In genomic region chr19:47578581-47579224, GRCm38 (mm10) we compare ENCODE assay signal across 8 mouse cellular contexts. TPM values are rescaled to one million over a fixed set of nuclear protein-coding genes. Genes with fewer than 3 reads are reported as not detected.
DNase-seq lines count a peak whose midpoint lies in the region; ATAC-seq and TF ChIP-seq lines count a peak whose summit lies in the region.

No protein-coding gene starts in this region.

- no peaks in the 10 kb centered on the region for H3K9me3 ChIP-seq in ES-E14 (ENCODE audit: control insufficient read depth, insufficient read depth, low read depth, low read length)
- no peaks in the 10 kb centered on the region for H3K9me3 ChIP-seq in forebrain, postnatal 0 days (ENCODE audit: low read length)
- H3K9me3 ChIP-seq in midbrain, embryonic 10.5 days (replicated peaks), result no peaks in the 10 kb centered on the region

- H3K4me3 ChIP-seq in ES-E14 (ENCODE audit: insufficient read depth in 1 of 2, low read depth in 1 of 2, low read length in 2 of 2, poor library complexity in 1 of 2, severe bottlenecking in 1 of 2), result peak overlapping the region; percentile 73 to 86
- peak overlapping the region; percentile 89 for H3K4me3 ChIP-seq in forebrain, postnatal 0 days (ENCODE audit: low read depth, low read length)
- peak overlapping the region; percentile 78 for H3K4me3 ChIP-seq in midbrain, embryonic 10.5 days

- no peak overlapping the region; the same call in 1 of the 2 replicates for H3K27ac ChIP-seq in ES-E14 (ENCODE audit: insufficient read depth, low read depth, low read length, poor library complexity, severe bottlenecking)
- peak overlapping the region; percentile 85 for H3K27ac ChIP-seq in forebrain, postnatal 0 days (ENCODE audit: low read depth, low read length)
- H3K27ac ChIP-seq in midbrain, embryonic 10.5 days (replicated peaks), result peak overlapping the region; percentile 96

- H3K4me1 ChIP-seq in ES-E14 (ENCODE audit: control insufficient read depth in 2 of 2, insufficient read depth in 2 of 2, low read length in 2 of 2, poor library complexity in 1 of 2), result peaks cover 2% of the 10 kb centered on the region in 2 experiments; a peak in 2 of 4 replicates
- peaks cover 23% of the 10 kb centered on the region for H3K4me1 ChIP-seq in forebrain, postnatal 0 days (ENCODE audit: insufficient read depth)
- peaks cover 28% of the 10 kb centered on the region for H3K4me1 ChIP-seq in midbrain, embryonic 10.5 days

- ATAC-seq in forebrain, postnatal 0 days, result no peak
- ATAC-seq in megakaryocyte progenitor cell, adult 5-6 weeks (replicated peaks; ENCODE audit: poor library complexity), result no peak

- DNase-seq in embryo, embryonic 11 days, result peak; percentile 26
- DNase-seq in embryo, embryonic 10 days (ENCODE audit: low spot score), result no peak
- DNase-seq in ES-E14 (ENCODE audit: low read depth, low spot score), result peak; percentile 35
- no peak for DNase-seq in forebrain, postnatal 0 days
- DNase-seq in kidney, postnatal 10 days, result peak; percentile 57
- DNase-seq in midbrain, embryonic 10.5 days (ENCODE audit: low spot score), result no peak
- no peak for DNase-seq in left cerebral cortex, adult 8-10 months (ENCODE audit: low spot score in 2 of 2)

- H3K9ac ChIP-seq in ES-E14 (ENCODE audit: insufficient read depth, low read depth, low read length, poor library complexity, severe bottlenecking), result peak overlapping the region; percentile 91
- peak overlapping the region; percentile 81 for H3K9ac ChIP-seq in forebrain, postnatal 0 days

- in situ Hi-C loops in ES-E14 (cut with MboI; ENCODE audit: low sequenced_read_pairs in 2 of 2, unreplicated experiment in 2 of 2), result no loop called here

- no peaks in the 10 kb centered on the region for H3K36me3 ChIP-seq in ES-E14 (ENCODE audit: control insufficient read depth, insufficient read depth, low read length, poor library complexity, severe bottlenecking)
- H3K36me3 ChIP-seq in forebrain, postnatal 0 days (ENCODE audit: insufficient read depth), result no peaks in the 10 kb centered on the region
- no peaks in the 10 kb centered on the region for H3K36me3 ChIP-seq in midbrain, embryonic 10.5 days

- TF ChIP-seq CTCF in forebrain, postnatal 0 days (IDR thresholded peaks at IDR 0.05; ENCODE audit: low read depth), result no peak

- peak overlapping the region; percentile 92 for H3K4me2 ChIP-seq in forebrain, postnatal 0 days (ENCODE audit: low read depth)

- WGBS in forebrain, postnatal 0 days, result 19% methylated on average over 13 of the region's 13 CpGs
- WGBS in midbrain, embryonic 10.5 days, result 15% methylated on average over 13 of the region's 13 CpGs

- no peaks in the 10 kb centered on the region for H3K27me3 ChIP-seq in forebrain, postnatal 0 days (ENCODE audit: insufficient read depth, low read length)
- H3K27me3 ChIP-seq in midbrain, embryonic 10.5 days (ENCODE audit: low read depth, poor library complexity, severe bottlenecking), result peaks cover 10% of the 10 kb centered on the region

TF ChIP-seq in ES-E14, 5 proteins besides CTCF, POLR2A, EP300 and RAD21:
- TF ChIP-seq ZNF384 (IDR thresholded peaks at IDR 0.05; ENCODE audit: low read depth, low read length), result no peak
- TF ChIP-seq MAFK (IDR thresholded peaks at IDR 0.05; ENCODE audit: insufficient read depth, low read depth, low read length), result no peak

RNA-seq across cellular contexts. Expression of gene Slk, which starts 0.8 kb away (rescaled TPM):
- total RNA-seq in ES-E14 (2012; rRNA removed), result 22.3 and 23.4 TPM in 2 replicates
- 24.5 and 28.4 TPM in 2 replicates for total RNA-seq in forebrain, postnatal 0 days (2014; rRNA removed)
- polyA plus RNA-seq in forebrain, postnatal 0 days (2015; fragmentation: Nextera tagmentation; extraction: Ambion mirVana), result 3.1 and 3.8 TPM in 2 replicates
- polyA plus RNA-seq in midbrain, embryonic 10.5 days (2016; fragmentation: Nextera tagmentation; extraction: Ambion mirVana), result 5.9 and 7.0 TPM in 2 replicates
- 85.9 and 109 TPM in 2 replicates for total RNA-seq in megakaryocyte progenitor cell, adult 5-6 weeks (2015)
- total RNA-seq in megakaryocyte progenitor cell, adult 5-6 weeks (2017), result 143 and 168 TPM in 2 replicates
- total RNA-seq in left cerebral cortex, adult 8-10 months (2022), result 10 to 100 TPM; 53.2 to 54.7 (median 54.1) TPM

RNA-seq across cellular contexts. Expression of gene Stn1, which starts 41.4 kb away (rescaled TPM):
- total RNA-seq in ES-E14 (2012; rRNA removed), result 20.2 and 22.9 TPM in 2 replicates
- total RNA-seq in forebrain, postnatal 0 days (2014; rRNA removed), result 17.1 and 19.6 TPM in 2 replicates
- polyA plus RNA-seq in forebrain, postnatal 0 days (2015; fragmentation: Nextera tagmentation; extraction: Ambion mirVana), result 20.9 and 22.7 TPM in 2 replicates
- 52.5 and 63.4 TPM in 2 replicates for polyA plus RNA-seq in midbrain, embryonic 10.5 days (2016; fragmentation: Nextera tagmentation; extraction: Ambion mirVana)
- total RNA-seq in megakaryocyte progenitor cell, adult 5-6 weeks (2015), result 5.3 and 7.7 TPM in 2 replicates
- 5.6 and 6.0 TPM in 2 replicates for total RNA-seq in megakaryocyte progenitor cell, adult 5-6 weeks (2017)
- total RNA-seq in left cerebral cortex, adult 8-10 months (2022), result 10 to 100 TPM; 22.5 to 29.1 (median 25.3) TPM

Comparison
In these comparisons a context has a peak if more than half of its experiments do, and no peak if none do; other contexts are left out.
1. DNase-seq: peak in embryo, embryonic 11 days (single experiment), ES-E14 (single experiment) and kidney, postnatal 10 days (single experiment); none in embryo, embryonic 10 days (single experiment), forebrain, postnatal 0 days (single experiment), midbrain, embryonic 10.5 days (single experiment) and left cerebral cortex, adult 8-10 months (0 of 2).
2. Peak in every context shown above with its lines, with median percentiles within 50 percentile points of each other: H3K4me3 ChIP-seq.